Mouse (Mus musculus) lung, postnatal 0 days (tissue): ENCODE measurements around the gene Ugt2a1.

Source experiments
- CTCF ChIP-seq: IDR thresholded peaks from 2 replicates; pipeline ENCODE4 v1.5.1; 2016; ENCODE audit warnings: antibody characterized with exemption, mild to moderate bottlenecking
- EP300 ChIP-seq: IDR thresholded peaks from 2 replicates; pipeline ENCODE4 v1.6.1; 2016; ENCODE audit warnings: antibody characterized with exemption, mild to moderate bottlenecking, control low read depth

- TF ChIP-seq CTCF (no peak), EP300 (no peak)
These were observed 8.5 kb downstream of the Ugt2a1 start, which contains the start of gene Ugt2a2 for GRCm38 (mm10) chr5:87482160-87482559.
